ENCODE assay signal across 14 mouse cellular contexts in genomic region chr7:111070167-111070496, GRCm38 (mm10). TPM values are rescaled to one million over a fixed set of nuclear protein-coding genes. Genes with fewer than 3 reads are reported as not detected.
A peak's percentile ranks its signal among the peaks of the same experiment; 100 is the strongest.
DNase-seq lines count a peak whose midpoint lies in the region; ATAC-seq lines count a peak whose summit lies in the region.
"Had no signal": no experiment of that assay in that cellular context is flagged by ENCODE, and none has a peak within 500 bp of the region (broad histone marks: within the 10 kb centered on the region; RNA-seq: fewer than 3 reads in every experiment).

No protein-coding gene starts in this region.

- H3K4me1 ChIP-seq in limb, embryonic 11.5 days (ENCODE audit: control insufficient read depth, insufficient read depth, low read length), result no peaks in the 10 kb centered on the region
- H3K4me1 ChIP-seq in limb, embryonic 10.5 days, result no peaks in the 10 kb centered on the region
- H3K4me1 ChIP-seq in intestine, embryonic 14.5 days (replicated peaks; ENCODE audit: control insufficient read depth, insufficient read depth, low read length), result no peaks in the 10 kb centered on the region
- H3K4me1 ChIP-seq in midbrain, embryonic 15.5 days, result no peaks in the 10 kb centered on the region

- H3K9ac ChIP-seq in limb, embryonic 11.5 days (ENCODE audit: low read length), result no peak overlapping the region
- no peak overlapping the region for H3K9ac ChIP-seq in intestine, embryonic 14.5 days (ENCODE audit: low read length)
- H3K9ac ChIP-seq in midbrain, embryonic 15.5 days, result no peak overlapping the region
- H3K9ac ChIP-seq: heart, embryonic 15.5 days had no signal

- DNase-seq in limb, embryonic 11.5 days (ENCODE audit: low spot score), result no peak
- no peak for DNase-seq in limb, embryonic 10.5 days (ENCODE audit: low spot score)
- DNase-seq in NIH3T3 (ENCODE audit: low read depth), result peak; percentile 31
- DNase-seq in intestine, embryonic 14.5 days (ENCODE audit: low spot score), result no peak
- no peak for DNase-seq in left cerebral cortex, adult 8-10 months (ENCODE audit: low spot score in 2 of 2)
- DNase-seq in heart, postnatal 10 days, result no peak
- DNase-seq: gastrocnemius, postnatal 10 days; kidney, adult 18-20 months; layer of hippocampus, adult 9-11 months; thymus, adult 2 months had no signal

- no peak overlapping the region for H3K4me3 ChIP-seq in limb, embryonic 11.5 days (ENCODE audit: low read depth, low read length)
- no peak overlapping the region for H3K4me3 ChIP-seq in limb, embryonic 10.5 days
- H3K4me3 ChIP-seq in intestine, embryonic 14.5 days (ENCODE audit: low read depth, low read length), result no peak overlapping the region
- no peak overlapping the region for H3K4me3 ChIP-seq in midbrain, embryonic 15.5 days
- H3K4me3 ChIP-seq: erythroblast, embryonic 14.5 days; heart, embryonic 15.5 days had no signal

- no peak overlapping the region for H3K4me2 ChIP-seq in limb, embryonic 11.5 days (ENCODE audit: low read depth, severe bottlenecking)
- H3K4me2 ChIP-seq in intestine, embryonic 14.5 days (ENCODE audit: low read length), result no peak overlapping the region
- H3K4me2 ChIP-seq in midbrain, embryonic 15.5 days, result no peak overlapping the region
- H3K4me2 ChIP-seq: heart, embryonic 15.5 days had no signal

- intact Hi-C loops in heart, postnatal 10 days (cut with DNase I), result no loop called here

- H3K9me3 ChIP-seq in limb, embryonic 11.5 days (ENCODE audit: control insufficient read depth, low read length), result peaks cover 4% of the 10 kb centered on the region; the same call in 1 of the 2 replicates
- H3K9me3 ChIP-seq in limb, embryonic 10.5 days (replicated peaks), result peaks cover 6% of the 10 kb centered on the region; the same call in 1 of the 2 replicates
- peaks cover 13% of the 10 kb centered on the region; the same call in 1 of the 2 replicates for H3K9me3 ChIP-seq in intestine, embryonic 14.5 days (ENCODE audit: control insufficient read depth, low read length)
- H3K9me3 ChIP-seq in midbrain, embryonic 15.5 days, result no peaks in the 10 kb centered on the region

- H3K36me3 ChIP-seq in limb, embryonic 11.5 days (ENCODE audit: control insufficient read depth, insufficient read depth, low read length), result peaks cover 50% of the 10 kb centered on the region
- peaks cover 78% of the 10 kb centered on the region for H3K36me3 ChIP-seq in limb, embryonic 10.5 days
- H3K36me3 ChIP-seq in intestine, embryonic 14.5 days (ENCODE audit: control insufficient read depth, insufficient read depth, low read length), result peaks cover 73% of the 10 kb centered on the region
- H3K36me3 ChIP-seq in midbrain, embryonic 15.5 days (replicated peaks), result peaks cover 68% of the 10 kb centered on the region

- 96% methylated on average over 2 of the region's 2 CpGs for WGBS in limb, embryonic 11.5 days
- 97% methylated on average over 2 of the region's 2 CpGs for WGBS in limb, embryonic 10.5 days
- WGBS in intestine, embryonic 14.5 days, result 91% methylated on average over 2 of the region's 2 CpGs
- 99% methylated on average over 2 of the region's 2 CpGs for WGBS in midbrain, embryonic 15.5 days

- ATAC-seq in limb, embryonic 11.5 days (ENCODE audit: insufficient number of reproducible peaks, low FRiP score, low TSS enrichment, low read depth), result 0 out of 2 replicates have a peak, but pooled peaks have one; percentile 38
- ATAC-seq in intestine, embryonic 14.5 days (replicated peaks; ENCODE audit: low FRiP score, low TSS enrichment, low read depth), result peak; percentile 54; the same call in 1 of the 2 replicates
- peak; percentile 42; the same call in 1 of the 2 replicates for ATAC-seq in midbrain, embryonic 15.5 days (replicated peaks)

- no peak overlapping the region for H3K27ac ChIP-seq in limb, embryonic 11.5 days (replicated peaks; ENCODE audit: low read depth, low read length)
- H3K27ac ChIP-seq in limb, embryonic 10.5 days, result no peak overlapping the region
- H3K27ac ChIP-seq in intestine, embryonic 14.5 days (ENCODE audit: low read depth), result no peak overlapping the region
- H3K27ac ChIP-seq in midbrain, embryonic 15.5 days, result no peak overlapping the region

- no peaks in the 10 kb centered on the region for H3K27me3 ChIP-seq in limb, embryonic 11.5 days (ENCODE audit: control insufficient read depth, insufficient read depth, low read length)
- no peaks in the 10 kb centered on the region for H3K27me3 ChIP-seq in limb, embryonic 10.5 days (ENCODE audit: low read depth, poor library complexity, severe bottlenecking)
- no peaks in the 10 kb centered on the region for H3K27me3 ChIP-seq in intestine, embryonic 14.5 days (replicated peaks; ENCODE audit: control insufficient read depth, insufficient read depth, low read length)
- no peaks in the 10 kb centered on the region for H3K27me3 ChIP-seq in midbrain, embryonic 15.5 days (replicated peaks)
- H3K27me3 ChIP-seq: CH12.LX; heart, embryonic 15.5 days had no signal

RNA-seq across cellular contexts. Expression of gene Eif4g2, which starts 12.7 kb away (rescaled TPM):
- 1,587 and 1,677 TPM in 2 replicates for polyA plus RNA-seq in limb, embryonic 11.5 days (2014; fragmentation: Nextera tagmentation; extraction: Ambion mirVana)
- 1,318 and 1,349 TPM in 2 replicates for polyA plus RNA-seq in limb, embryonic 10.5 days (2016; fragmentation: Nextera tagmentation; extraction: Ambion mirVana)
- 833 and 948 TPM in 2 replicates for polyA plus RNA-seq in intestine, embryonic 14.5 days (2014; fragmentation: Nextera tagmentation; extraction: Ambion mirVana)
- 1,075 and 1,130 TPM in 2 replicates for polyA plus RNA-seq in midbrain, embryonic 15.5 days (2015; fragmentation: Nextera tagmentation; extraction: Ambion mirVana)
- 100 to 1,000 TPM; 569 to 611 (median 588) TPM for total RNA-seq in left cerebral cortex, adult 8-10 months (2022)
- 1,000 to 10,000 TPM; 1,033 to 1,045 TPM for total RNA-seq in heart, postnatal 10 days (2021)

RNA-seq across cellular contexts. Expression of gene Ctr9, which starts 41.4 kb away (rescaled TPM):
- polyA plus RNA-seq in limb, embryonic 11.5 days (2014; fragmentation: Nextera tagmentation; extraction: Ambion mirVana), result 73.3 and 86.1 TPM in 2 replicates
- 64.1 and 80.1 TPM in 2 replicates for polyA plus RNA-seq in limb, embryonic 10.5 days (2016; fragmentation: Nextera tagmentation; extraction: Ambion mirVana)
- polyA plus RNA-seq in intestine, embryonic 14.5 days (2014; fragmentation: Nextera tagmentation; extraction: Ambion mirVana), result 54.0 and 61.2 TPM in 2 replicates
- polyA plus RNA-seq in midbrain, embryonic 15.5 days (2015; fragmentation: Nextera tagmentation; extraction: Ambion mirVana), result 86.0 and 91.8 TPM in 2 replicates
- 10 to 100 TPM; 38.2 to 40.9 (median 39.2) TPM for total RNA-seq in left cerebral cortex, adult 8-10 months (2022)
- total RNA-seq in heart, postnatal 10 days (2021), result 10 to 100 TPM; 28.6 to 29.2 TPM
